In genomic region chr13:111494330-111495029, GRCm38 (mm10) we compare ENCODE assay signal across 25 mouse cellular contexts. TPM values are rescaled to one million over a fixed set of nuclear protein-coding genes. Genes with fewer than 3 reads are reported as not detected.
A peak's percentile ranks its signal among the peaks of the same experiment; 100 is the strongest.
DNase-seq lines count a peak whose midpoint lies in the region; ATAC-seq and TF ChIP-seq lines count a peak whose summit lies in the region.
"Had no signal": no experiment of that assay in that cellular context is flagged by ENCODE, and none has a peak within 500 bp of the region (broad histone marks: within the 10 kb centered on the region; RNA-seq: fewer than 3 reads in every experiment).

No protein-coding gene starts in this region.

- no peaks in the 10 kb centered on the region for H3K9me3 ChIP-seq in kidney, embryonic 15.5 days (replicated peaks)
- H3K9me3 ChIP-seq: embryonic facial prominence, embryonic 12.5 days; forebrain, embryonic 12.5 days; G1E; heart, embryonic 15.5 days; hindbrain, embryonic 13.5 days had no signal

- TF ChIP-seq POLR2A in testis, adult 2 months (IDR thresholded peaks at IDR 0.05; ENCODE audit: control insufficient read depth, low read depth, low read length): no peak

- peaks cover 11% of the 10 kb centered on the region for H3K4me1 ChIP-seq in kidney, embryonic 15.5 days
- H3K4me1 ChIP-seq in testis, adult 2 months (ENCODE audit: control insufficient read depth, insufficient read depth, low read length): peaks cover 5% of the 10 kb centered on the region; the same call in 1 of the 2 replicates

- H3K9ac ChIP-seq in kidney, embryonic 15.5 days: no peak overlapping the region
- H3K9ac ChIP-seq: embryonic facial prominence, embryonic 12.5 days; forebrain, embryonic 12.5 days; heart, embryonic 15.5 days; hindbrain, embryonic 13.5 days had no signal

- no peak overlapping the region for H3K4me2 ChIP-seq in kidney, embryonic 15.5 days
- H3K4me2 ChIP-seq: embryonic facial prominence, embryonic 12.5 days; forebrain, embryonic 12.5 days; heart, embryonic 11.5 days; heart, embryonic 15.5 days; hindbrain, embryonic 13.5 days had no signal

- ATAC-seq in kidney, embryonic 15.5 days (replicated peaks; ENCODE audit: low FRiP score): no peak
- ATAC-seq: activated CD4-positive, CD25-positive, alpha-beta regulatory T cell, adult 4 months; CD4-positive, CD25-positive, alpha-beta regulatory T cell, adult 4 months; hindbrain, postnatal 0 days had no signal

- H3K27me3 ChIP-seq in kidney, embryonic 15.5 days: peaks cover 44% of the 10 kb centered on the region
- H3K27me3 ChIP-seq in testis, adult 2 months (ENCODE audit: control insufficient read depth, insufficient read depth, low read length): no peaks in the 10 kb centered on the region

- H3K36me3 ChIP-seq in kidney, embryonic 15.5 days: no peaks in the 10 kb centered on the region
- H3K36me3 ChIP-seq in testis, adult 2 months (ENCODE audit: control insufficient read depth, insufficient read depth, low read length): no peaks in the 10 kb centered on the region
- H3K36me3 ChIP-seq: embryonic facial prominence, embryonic 12.5 days; forebrain, embryonic 12.5 days; G1E; heart, embryonic 15.5 days; hindbrain, embryonic 13.5 days had no signal

- peak; percentile 6 for DNase-seq in embryo, embryonic 10 days (ENCODE audit: low spot score)
- no peak for DNase-seq in embryo, embryonic 11 days
- peak; percentile 61 for DNase-seq in kidney, adult 9 months
- no peak for DNase-seq in testis, postnatal 14 days (ENCODE audit: low spot score)
- no peak for DNase-seq in thymus, postnatal 25 days
- no peak for DNase-seq in cerebellum, postnatal 14 days
- DNase-seq: adrenal gland, postnatal 14 days; B cell, adult 2 months; cerebellum, adult 18-20 months; cerebellum, adult 9-11 months; gastrocnemius, postnatal 10 days; heart, adult 2 months; heart, postnatal 14 days had no signal

- H3K27ac ChIP-seq in kidney, embryonic 15.5 days: no peak overlapping the region
- peak overlapping the region; percentile 27 for H3K27ac ChIP-seq in testis, adult 2 months (ENCODE audit: control insufficient read depth, insufficient read depth, low read depth, low read length)
- H3K27ac ChIP-seq: embryonic facial prominence, embryonic 12.5 days; forebrain, embryonic 12.5 days; heart, adult 2 months; heart, embryonic 15.5 days; hindbrain, embryonic 13.5 days; hindbrain, postnatal 0 days had no signal

- WGBS in kidney, embryonic 15.5 days: 60% methylated on average over 11 of the region's 11 CpGs

- no peak for TF ChIP-seq CTCF in testis, adult 2 months (IDR thresholded peaks at IDR 0.05; ENCODE audit: control insufficient read depth, insufficient read depth, insufficient replicate concordance, low read depth, low read length)

- no peak overlapping the region for H3K4me3 ChIP-seq in kidney, embryonic 15.5 days (replicated peaks)
- H3K4me3 ChIP-seq in testis, adult 2 months (ENCODE audit: control insufficient read depth, low read depth, low read length): no peak overlapping the region
- H3K4me3 ChIP-seq: embryonic facial prominence, embryonic 12.5 days; forebrain, embryonic 12.5 days; heart, adult 2 months; heart, embryonic 15.5 days; hindbrain, embryonic 13.5 days had no signal

RNA-seq across cellular contexts. Expression of gene Gpbp1, which starts 4.6 kb away (rescaled TPM):
- 81.9 and 88.2 TPM in 2 replicates for polyA plus RNA-seq in kidney, embryonic 15.5 days (2015; fragmentation: Nextera tagmentation; extraction: Ambion mirVana)
- polyA plus RNA-seq in testis, adult 2 months (2012; rRNA removed): 24.0 and 29.9 TPM in 2 replicates

RNA-seq across cellular contexts. Expression of gene Gm49496, which starts 55.3 kb away (rescaled TPM):
- polyA plus RNA-seq in kidney, embryonic 15.5 days (2015; fragmentation: Nextera tagmentation; extraction: Ambion mirVana): not detected in 2 replicates
- not detected in 2 replicates for polyA plus RNA-seq in testis, adult 2 months (2012; rRNA removed)
- polyA plus RNA-seq: activated CD4-positive, CD25-positive, alpha-beta regulatory T cell, adult 4 months; CD4-positive, CD25-positive, alpha-beta regulatory T cell, adult 4 months; embryonic facial prominence, embryonic 12.5 days; forebrain, embryonic 12.5 days; G1E; gonadal fat pad, adult 2 months; heart, adult 2 months; heart, embryonic 11.5 days; heart, embryonic 15.5 days; hindbrain, embryonic 13.5 days; hindbrain, postnatal 0 days had no signal

Comparison
In these comparisons a context has a peak if more than half of its experiments do, and no peak if none do; other contexts are left out.
1. DNase-seq: peak in embryo, embryonic 10 days (single experiment) and kidney, adult 9 months (single experiment); none in embryo, embryonic 11 days (single experiment), testis, postnatal 14 days (single experiment), thymus, postnatal 25 days (single experiment) and cerebellum, postnatal 14 days (0 of 2).